Mouse (Mus musculus): ENCODE measurements around the gene Polr3f. TPM values are rescaled to one million over a fixed set of nuclear protein-coding genes. Genes with fewer than 3 reads are reported as not detected.
A peak's percentile ranks its signal among the peaks of the same experiment; 100 is the strongest.

The Polr3f gene
- 34.8 and 34.9 TPM in 2 replicates for polyA plus RNA-seq (2016; fragmentation: Nextera tagmentation; extraction: Ambion mirVana)

DNA sequence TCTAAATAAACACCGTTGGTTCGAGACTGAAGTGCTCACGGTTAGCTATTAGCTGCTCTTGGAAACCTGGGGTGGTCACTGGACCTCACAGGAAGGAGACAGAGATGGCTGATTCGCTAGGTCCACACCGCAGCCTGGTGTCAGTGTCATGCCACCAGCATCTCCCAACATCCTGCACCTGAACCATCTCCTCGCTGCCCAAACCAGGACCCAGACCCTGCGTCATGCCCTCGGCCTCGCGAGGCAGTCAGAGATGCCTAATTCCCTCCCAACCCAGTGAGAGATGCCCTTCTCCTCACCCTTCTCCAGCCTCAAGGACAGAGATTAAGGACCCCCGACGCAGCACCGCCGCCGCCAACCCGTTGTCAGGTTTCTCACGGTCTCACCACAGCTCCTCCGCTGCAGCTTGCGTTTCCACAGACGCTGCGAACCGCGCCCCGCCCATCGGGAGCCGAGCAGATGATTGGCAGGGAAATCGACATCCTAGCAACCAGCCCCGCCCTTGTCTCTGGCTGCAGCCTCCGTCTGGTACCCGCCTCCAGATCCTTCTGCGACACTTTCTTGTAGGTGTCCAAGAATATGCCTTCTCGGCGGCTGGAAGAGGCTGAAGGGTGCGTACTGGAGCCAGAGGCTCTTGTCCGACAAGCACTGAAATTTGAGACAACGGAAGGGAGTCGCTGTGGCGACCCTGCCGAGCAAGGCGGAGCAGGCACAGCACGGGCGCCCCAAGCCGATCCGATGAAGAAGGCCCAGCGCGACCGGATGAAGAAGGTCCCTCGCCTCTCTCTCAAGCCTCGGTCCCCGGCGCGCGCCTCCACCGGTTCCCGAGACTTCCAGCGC is at the start of gene Polr3f, which contains the start of gene Dzank1:
Gene Polr3f, plus strand, starts transcription at position 738 of the 840 bp plus-strand sequence.
Gene Dzank1, minus strand, starts transcription at position 434 of the 840 bp plus-strand sequence.
- peaks cover 10% of the 10 kb centered on the region for H3K4me1 ChIP-seq
- ATAC-seq (ENCODE audit: insufficient number of reproducible peaks, insufficient read depth, low FRiP score, low TSS enrichment), result peak; percentile 98
- WGBS, result 1% methylated on average over 56 of the region's 56 CpGs
- no peaks in the 10 kb centered on the region for H3K9me3 ChIP-seq
- H3K27me3 ChIP-seq, result no peaks in the 10 kb centered on the region
- H3K4me3 ChIP-seq, result peak within 1 kb of the TSS; percentile 97
- H3K9ac ChIP-seq, result peak within 1 kb of the TSS; percentile 92
- H3K36me3 ChIP-seq, result peaks cover 5% of the 10 kb centered on the region; the same call in 1 of the 2 replicates
- peak within 1 kb of the TSS; percentile 91 for H3K27ac ChIP-seq
- H3K4me2 ChIP-seq (replicated peaks), result peak within 1 kb of the TSS; percentile 80

DNA sequence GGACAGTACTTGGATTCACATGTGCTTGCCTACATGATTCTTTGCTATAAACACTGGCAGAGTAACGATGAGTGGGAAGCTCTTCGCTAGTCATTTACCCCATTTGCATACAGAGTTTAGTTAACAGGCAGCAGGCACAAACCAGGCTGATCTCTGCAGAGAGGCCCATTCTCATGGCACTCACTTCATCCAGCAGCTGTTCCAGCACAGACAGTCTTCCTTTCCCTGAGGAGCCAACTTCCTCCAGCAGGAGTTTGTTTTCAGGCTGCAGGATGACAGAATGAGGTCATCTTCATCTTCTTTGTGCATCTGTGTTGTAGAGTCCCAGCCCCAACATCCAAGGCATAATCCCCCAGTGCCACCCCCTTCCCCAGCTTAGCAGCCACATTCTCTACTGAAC is 48.1 kb upstream of the Polr3f start:
- whole genome bisulfite sequencing, result 74% methylated on average over 2 of the region's 2 CpGs
- no peaks in the 10 kb centered on the region for H3K27me3 ChIP-seq
- no peaks in the 10 kb centered on the region for H3K9me3 ChIP-seq
- no peaks in the 10 kb centered on the region for H3K36me3 ChIP-seq
- H3K27ac ChIP-seq, result no peak overlapping the region
- no peak overlapping the region for H3K4me3 ChIP-seq
- no peaks in the 10 kb centered on the region for H3K4me1 ChIP-seq
- ATAC-seq (ENCODE audit: insufficient number of reproducible peaks, insufficient read depth, low FRiP score, low TSS enrichment), result no peak
- no peak overlapping the region for H3K9ac ChIP-seq
- no peak overlapping the region for H3K4me2 ChIP-seq (replicated peaks)

DNA sequence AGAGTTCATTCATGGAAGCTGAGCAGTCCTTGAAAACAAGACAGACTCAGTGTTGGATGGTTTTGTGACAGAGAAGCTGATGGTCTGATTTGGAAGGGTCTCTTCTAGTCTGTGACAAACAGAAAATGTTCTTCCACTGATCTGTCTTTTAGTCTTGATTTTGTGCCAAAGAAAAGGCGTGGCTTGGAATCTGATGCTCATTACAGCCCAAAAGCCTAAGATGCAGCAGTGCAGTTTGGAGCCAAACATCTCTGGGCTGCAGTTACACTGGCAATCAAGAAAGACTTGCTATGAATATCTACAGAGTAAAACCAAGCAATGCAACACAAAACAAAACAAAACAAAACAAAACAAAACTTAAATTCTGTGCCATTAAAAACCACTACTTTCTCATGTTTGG is 43.4 kb upstream of the Polr3f start:
- no peak overlapping the region for H3K4me2 ChIP-seq (replicated peaks)
- ATAC-seq (ENCODE audit: insufficient number of reproducible peaks, insufficient read depth, low FRiP score, low TSS enrichment), result no peak
- H3K36me3 ChIP-seq, result no peaks in the 10 kb centered on the region
- H3K27me3 ChIP-seq, result no peaks in the 10 kb centered on the region
- H3K9ac ChIP-seq, result no peak overlapping the region
- no peaks in the 10 kb centered on the region for H3K9me3 ChIP-seq
- 79% methylated on average over 1 of the region's 1 CpGs for WGBS
- no peak overlapping the region for H3K27ac ChIP-seq
- no peak overlapping the region for H3K4me3 ChIP-seq
- H3K4me1 ChIP-seq, result no peaks in the 10 kb centered on the region

DNA sequence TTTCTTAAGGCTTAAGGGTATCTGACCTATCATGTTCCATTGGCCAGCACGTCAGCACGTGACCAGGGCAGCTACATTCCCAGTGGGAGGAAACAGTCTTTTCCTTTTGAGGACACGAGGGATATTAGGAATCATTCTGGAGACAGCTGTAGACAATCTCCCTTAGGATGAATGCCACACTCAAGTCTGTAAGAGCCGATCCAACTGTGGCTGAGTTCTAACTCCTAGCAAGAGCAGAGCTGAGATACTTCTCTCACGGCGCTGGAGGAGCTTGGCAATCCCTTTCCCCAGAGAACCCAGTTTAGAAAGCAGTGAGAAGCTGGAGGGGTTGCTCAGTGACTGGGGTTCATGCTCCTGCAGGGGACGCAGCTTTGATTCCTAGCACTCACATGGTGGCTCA is 42.1 kb upstream of the Polr3f start:
- no peak overlapping the region for H3K27ac ChIP-seq
- H3K27me3 ChIP-seq, result no peaks in the 10 kb centered on the region
- H3K36me3 ChIP-seq, result no peaks in the 10 kb centered on the region
- ATAC-seq (ENCODE audit: insufficient number of reproducible peaks, insufficient read depth, low FRiP score, low TSS enrichment), result no peak
- no peak overlapping the region for H3K9ac ChIP-seq
- H3K4me2 ChIP-seq (replicated peaks), result no peak overlapping the region
- H3K4me3 ChIP-seq, result no peak overlapping the region
- H3K4me1 ChIP-seq, result no peaks in the 10 kb centered on the region
- H3K9me3 ChIP-seq, result no peaks in the 10 kb centered on the region
- WGBS, result 80% methylated on average over 7 of the region's 7 CpGs

DNA sequence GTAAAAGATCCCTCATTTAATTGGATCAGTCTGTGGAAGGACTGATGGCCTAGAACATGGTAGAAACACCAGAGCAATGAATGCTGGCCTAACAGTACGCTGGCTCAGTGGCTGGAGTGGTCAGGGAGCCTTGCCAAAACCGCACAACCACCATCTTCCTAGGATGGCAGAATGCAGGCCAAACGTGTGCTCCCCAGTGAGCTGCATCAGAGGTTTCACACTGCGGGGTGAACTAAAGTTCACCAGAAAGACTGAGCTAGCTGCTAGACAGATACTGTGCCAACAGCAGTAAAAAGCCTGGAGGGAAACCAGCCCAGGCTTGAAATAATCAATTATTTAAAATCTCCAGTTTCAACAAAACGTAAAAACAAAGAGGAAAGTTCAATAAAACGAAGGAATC is 40.0 kb upstream of the Polr3f start:
- 49% methylated on average over 6 of the region's 6 CpGs for WGBS
- no peaks in the 10 kb centered on the region for H3K4me1 ChIP-seq
- no peak overlapping the region for H3K4me3 ChIP-seq
- H3K9me3 ChIP-seq, result no peaks in the 10 kb centered on the region
- no peak for ATAC-seq (ENCODE audit: insufficient number of reproducible peaks, insufficient read depth, low FRiP score, low TSS enrichment)
- H3K4me2 ChIP-seq (replicated peaks), result no peak overlapping the region
- no peak overlapping the region for H3K27ac ChIP-seq
- no peaks in the 10 kb centered on the region for H3K36me3 ChIP-seq
- H3K27me3 ChIP-seq, result no peaks in the 10 kb centered on the region
- no peak overlapping the region for H3K9ac ChIP-seq

DNA sequence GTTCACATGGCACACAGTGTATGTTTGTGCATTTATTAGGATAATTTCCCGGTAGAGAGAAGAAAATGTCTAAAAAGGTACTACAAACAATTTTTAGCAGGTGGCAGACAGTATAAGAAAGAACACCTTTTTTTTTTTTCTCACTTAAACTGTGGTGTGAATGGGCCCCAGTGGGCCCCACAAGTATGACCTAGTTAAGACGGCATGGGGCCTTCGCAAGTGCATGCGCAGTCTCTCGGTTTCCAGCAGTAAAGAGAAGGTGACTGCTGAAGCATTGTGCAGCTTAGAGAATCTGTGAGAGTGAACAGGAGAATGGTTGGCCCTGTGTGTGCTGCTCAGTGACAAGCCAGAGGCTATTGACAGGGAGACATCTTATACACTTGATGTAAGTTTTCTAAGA is 38.2 kb upstream of the Polr3f start:
- ATAC-seq (ENCODE audit: insufficient number of reproducible peaks, insufficient read depth, low FRiP score, low TSS enrichment), result no peak
- Histone ChIP-seq H3K4me3 (no peak overlapping the region), H3K9ac (no peak overlapping the region), H3K4me1 (no peaks in the 10 kb centered on the region), H3K4me2 (replicated peaks) (no peak overlapping the region), H3K27ac (no peak overlapping the region), H3K36me3 (no peaks in the 10 kb centered on the region), H3K9me3 (no peaks in the 10 kb centered on the region), H3K27me3 (no peaks in the 10 kb centered on the region)
- WGBS, result 91% methylated on average over 5 of the region's 5 CpGs

DNA sequence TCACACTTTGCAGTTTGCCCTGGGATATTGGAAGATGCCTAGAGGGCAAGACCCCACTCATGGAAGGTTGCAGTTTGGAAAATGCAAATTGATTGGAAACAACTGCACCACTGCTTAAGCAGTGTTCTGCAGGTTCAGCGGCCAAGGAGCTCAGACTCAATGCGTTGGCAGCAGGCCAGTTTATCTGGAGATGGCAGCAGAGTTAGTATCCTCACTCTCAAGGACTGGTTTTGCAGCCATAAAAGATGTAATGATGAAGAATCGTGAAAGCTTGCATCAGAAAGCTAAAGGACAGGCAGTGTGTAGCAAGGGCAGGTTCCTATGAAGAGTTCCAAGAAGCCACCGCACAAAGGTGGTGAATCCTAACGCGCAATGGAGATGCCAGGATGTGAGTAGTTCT is 25.4 kb upstream of the Polr3f start:
- Histone ChIP-seq H3K27ac (no peak overlapping the region), H3K4me1 (no peaks in the 10 kb centered on the region), H3K27me3 (no peaks in the 10 kb centered on the region), H3K9me3 (no peaks in the 10 kb centered on the region), H3K9ac (no peak overlapping the region), H3K36me3 (no peaks in the 10 kb centered on the region), H3K4me3 (no peak overlapping the region), H3K4me2 (replicated peaks) (no peak overlapping the region)
- 90% methylated on average over 6 of the region's 6 CpGs for WGBS
- ATAC-seq (ENCODE audit: insufficient number of reproducible peaks, insufficient read depth, low FRiP score, low TSS enrichment), result no peak

DNA sequence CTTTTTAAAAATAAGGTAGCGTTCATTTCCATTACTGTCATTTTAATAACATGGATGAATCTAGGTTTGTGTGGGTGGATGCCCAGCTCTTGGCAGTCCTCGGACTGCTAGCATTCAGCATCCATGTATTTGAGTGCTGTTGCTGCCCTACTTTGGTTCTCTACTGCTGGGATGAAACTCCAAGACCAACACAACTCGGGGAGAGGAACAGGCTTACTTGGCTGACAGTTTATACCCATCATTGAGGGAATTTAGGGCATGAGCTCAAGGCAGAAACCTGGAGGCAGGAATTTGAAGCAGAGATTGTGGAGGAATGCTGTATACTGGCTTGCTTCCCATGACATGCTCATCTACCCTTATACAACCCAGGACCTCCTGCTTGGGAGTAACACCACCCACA is 12.9 kb upstream of the Polr3f start:
- no peak overlapping the region for H3K4me2 ChIP-seq (replicated peaks)
- ATAC-seq (ENCODE audit: insufficient number of reproducible peaks, insufficient read depth, low FRiP score, low TSS enrichment), result no peak
- WGBS, result 77% methylated on average over 3 of the region's 3 CpGs
- no peaks in the 10 kb centered on the region for H3K36me3 ChIP-seq
- no peak overlapping the region for H3K27ac ChIP-seq
- H3K4me1 ChIP-seq, result no peaks in the 10 kb centered on the region
- no peaks in the 10 kb centered on the region for H3K9me3 ChIP-seq
- H3K27me3 ChIP-seq, result no peaks in the 10 kb centered on the region
- H3K9ac ChIP-seq, result no peak overlapping the region
- H3K4me3 ChIP-seq, result no peak overlapping the region

DNA sequence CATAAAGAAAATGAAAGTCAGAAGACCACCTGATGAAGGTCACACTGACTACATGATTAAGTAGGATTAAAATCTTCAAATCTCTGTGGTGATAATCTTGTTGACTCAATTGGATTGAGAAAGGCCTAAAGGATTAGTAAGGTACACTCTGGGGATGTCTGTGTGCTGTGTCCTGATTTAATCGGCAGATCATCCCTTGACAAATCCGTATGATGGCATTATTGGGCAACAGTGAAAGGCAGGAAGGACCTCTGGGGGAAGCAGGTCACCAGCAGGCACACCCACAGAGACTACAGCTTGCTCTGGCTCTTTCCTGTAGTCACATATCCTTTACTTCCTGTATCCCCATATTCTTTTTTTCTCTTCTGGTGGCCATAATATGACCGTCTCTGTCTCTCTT is 7.7 kb upstream of the Polr3f start:
- Histone ChIP-seq H3K27ac (no peak overlapping the region), H3K9ac (no peak overlapping the region), H3K27me3 (no peaks in the 10 kb centered on the region), H3K4me2 (replicated peaks) (no peak overlapping the region), H3K36me3 (no peaks in the 10 kb centered on the region), H3K4me3 (no peak overlapping the region), H3K4me1 (no peaks in the 10 kb centered on the region), H3K9me3 (no peaks in the 10 kb centered on the region)
- 75% methylated on average over 3 of the region's 3 CpGs for WGBS
- no peak for ATAC-seq (ENCODE audit: insufficient number of reproducible peaks, insufficient read depth, low FRiP score, low TSS enrichment)

DNA sequence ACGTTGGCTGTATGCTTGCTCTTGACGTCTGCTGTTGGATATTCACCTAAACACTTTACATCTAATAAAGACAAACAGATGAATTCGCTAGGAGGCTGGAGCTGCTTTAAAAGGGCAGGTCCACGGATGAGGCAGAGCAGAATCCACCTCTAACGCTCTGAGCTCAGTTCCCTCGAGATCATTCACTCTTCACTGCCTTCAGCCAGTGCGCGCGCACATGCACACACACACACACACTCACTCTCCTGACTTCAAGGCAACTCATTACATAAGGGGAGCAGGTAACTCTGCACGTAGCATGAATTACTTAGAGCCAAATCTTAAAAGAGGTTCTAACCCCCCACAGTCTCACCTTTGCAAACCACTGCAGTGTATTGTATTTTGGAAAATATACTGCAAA is 1.7 kb upstream of the Polr3f start:
- ATAC-seq (ENCODE audit: insufficient number of reproducible peaks, insufficient read depth, low FRiP score, low TSS enrichment), result no peak
- WGBS, result 58% methylated on average over 10 of the region's 10 CpGs

DNA sequence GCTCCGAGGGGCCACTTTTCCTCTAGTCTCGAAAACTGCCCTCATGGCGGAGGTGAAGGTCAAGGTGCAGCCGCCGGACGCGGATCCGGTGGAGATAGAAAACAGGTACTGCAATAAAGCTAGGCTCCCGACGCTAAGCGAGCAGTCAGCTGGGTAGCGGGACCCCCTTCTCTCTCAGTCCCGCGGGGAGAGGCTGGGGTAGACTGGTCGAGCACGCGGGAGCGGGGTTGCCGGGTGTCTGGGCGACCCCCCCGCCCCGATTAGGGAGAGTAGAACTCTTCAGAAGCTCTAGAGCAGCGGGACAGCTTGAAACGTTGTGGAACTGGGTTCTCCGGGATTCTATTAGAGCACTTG is 280 bp downstream of the Polr3f start:
- peak overlapping the region; percentile 91 for H3K27ac ChIP-seq
- ATAC-seq (ENCODE audit: insufficient number of reproducible peaks, insufficient read depth, low FRiP score, low TSS enrichment), result peak; percentile 63; the same call in 1 of the 2 replicates

More for the DNA sequence above, 1.7 kb upstream of the Polr3f start:
- Histone ChIP-seq H3K27ac (no peak overlapping the region), H3K4me1 (peaks cover 10% of the 10 kb centered on the region), H3K9me3 (no peaks in the 10 kb centered on the region), H3K4me3 (no peak overlapping the region), H3K36me3 (peaks cover 5% of the 10 kb centered on the region; the same call in 1 of the 2 replicates), H3K4me2 (replicated peaks) (no peak overlapping the region), H3K9ac (no peak overlapping the region), H3K27me3 (no peaks in the 10 kb centered on the region)

DNA sequence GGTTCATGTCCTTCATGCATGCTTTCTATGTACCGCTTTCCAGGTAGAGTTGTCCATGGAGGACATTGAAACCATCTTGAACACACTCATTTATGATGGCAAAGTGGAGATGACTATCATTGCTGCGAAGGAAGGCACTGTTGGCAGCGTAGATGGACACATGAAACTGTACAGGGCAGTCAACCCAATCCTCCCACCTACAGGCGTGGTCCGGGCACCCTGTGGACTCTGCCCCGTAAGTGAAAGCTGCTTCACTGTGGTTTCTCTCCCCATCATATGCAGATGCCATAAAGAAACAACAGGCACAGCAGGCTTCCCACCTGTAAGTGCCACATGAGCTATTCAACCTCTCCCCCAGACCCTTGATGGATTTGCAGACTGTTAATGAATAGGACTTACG is 9.6 kb downstream of the Polr3f start:
- H3K27me3 ChIP-seq, result no peaks in the 10 kb centered on the region
- no peak overlapping the region for H3K27ac ChIP-seq
- 95% methylated on average over 7 of the region's 7 CpGs for WGBS
- no peak overlapping the region for H3K9ac ChIP-seq
- H3K4me2 ChIP-seq (replicated peaks), result no peak overlapping the region
- H3K4me1 ChIP-seq, result no peaks in the 10 kb centered on the region
- H3K36me3 ChIP-seq, result peaks cover 81% of the 10 kb centered on the region
- no peak overlapping the region for H3K4me3 ChIP-seq
- no peak for ATAC-seq (ENCODE audit: insufficient number of reproducible peaks, insufficient read depth, low FRiP score, low TSS enrichment)
- no peaks in the 10 kb centered on the region for H3K9me3 ChIP-seq

More for the DNA sequence above, 280 bp downstream of the Polr3f start:
- Histone ChIP-seq H3K9ac (peak overlapping the region; percentile 92), H3K4me3 (peak overlapping the region; percentile 97), H3K9me3 (no peaks in the 10 kb centered on the region), H3K27me3 (no peaks in the 10 kb centered on the region), H3K4me1 (peaks cover 10% of the 10 kb centered on the region), H3K36me3 (peaks cover 10% of the 10 kb centered on the region), H3K4me2 (replicated peaks) (peak overlapping the region; percentile 80)
- WGBS, result under 1% methylated on average over 25 of the region's 25 CpGs

All from embryonic facial prominence, embryonic 12.5 days (tissue).